Mouse (Mus musculus) G1E-ER4 (cell line): ENCODE measurements around the gene Acbd3. TPM values are rescaled to one million over a fixed set of nuclear protein-coding genes. Genes with fewer than 3 reads are reported as not detected.

Experiments
- GATA1 ChIP-seq: IDR thresholded peaks from one replicate; pipeline ENCODE4 v1.8.0; 2012; ENCODE audit warnings: low read length, inconsistent platforms
- polyA plus RNA-seq: library from polyadenylated mRNA; stranded (reverse); fragments of >175 nt; gene quantifications from 2 replicates; pipeline ENCODE4 v1.2.3, GENCODE M21; 2012

The Acbd3 gene
- polyA plus RNA-seq, 1 experiment = 10.9 TPM

- TF ChIP-seq GATA1 = no peak
Observed at GRCm38 (mm10) chr1:180752115-180752514, 26.3 kb downstream of the Acbd3 start.

DNA sequence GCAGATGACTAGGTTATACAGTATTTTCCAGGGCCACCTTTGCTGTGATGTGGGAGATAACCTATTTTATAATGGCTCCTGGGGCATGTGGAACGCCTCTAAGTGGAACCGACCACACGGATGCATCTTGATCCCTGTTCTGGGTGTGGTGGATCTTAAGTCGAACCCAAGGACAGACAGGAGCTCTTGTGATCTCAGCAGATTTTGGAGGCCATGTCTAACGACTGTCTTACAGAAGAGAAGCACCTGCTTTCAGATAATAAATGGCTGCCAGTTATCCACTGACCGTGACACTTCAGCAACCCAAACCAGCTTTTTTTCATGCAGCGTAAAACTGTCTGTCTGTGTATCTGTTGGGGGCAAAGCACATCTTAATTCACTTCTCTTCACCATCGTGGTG lies 28.5 kb downstream of the Acbd3 start:
- no peak for TF ChIP-seq GATA1

GRCm38 (mm10) chr1:180756711-180757110 lies 30.9 kb downstream of the Acbd3 start:
- no peak for TF ChIP-seq GATA1

DNA sequence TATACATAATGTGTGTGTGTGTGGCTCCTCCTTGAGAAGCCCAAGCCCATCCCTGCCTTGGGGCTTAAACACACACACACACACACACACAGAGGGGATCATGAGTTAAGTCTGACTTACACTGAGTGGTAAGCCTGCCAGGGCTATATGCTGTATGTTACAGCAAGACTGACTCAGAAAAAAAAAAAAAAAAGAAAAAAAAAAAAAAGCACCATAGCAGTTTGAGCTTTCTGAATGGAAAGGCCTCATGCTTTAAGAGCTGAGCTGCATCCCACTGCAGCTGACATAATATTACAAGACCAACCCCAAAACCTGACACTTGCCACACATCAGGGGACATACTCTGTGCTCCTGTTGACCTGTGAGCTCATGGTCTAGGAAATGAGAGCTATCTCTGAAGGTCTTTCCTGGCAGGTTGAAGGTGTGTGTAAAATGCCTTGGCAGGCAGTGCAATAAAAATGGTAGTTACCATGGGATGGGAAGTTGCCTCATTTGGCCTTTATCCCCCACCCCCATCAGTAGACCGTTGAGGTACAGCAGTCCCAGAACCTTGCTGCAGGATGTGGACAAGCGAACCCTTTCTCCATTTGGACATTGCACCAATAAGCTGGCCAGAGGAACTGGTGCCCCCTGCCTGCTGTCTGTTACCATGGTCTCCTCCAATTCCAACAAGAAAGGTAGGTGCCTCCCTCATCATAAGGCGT lies 31.6 kb downstream of the Acbd3 start:
- no peak for TF ChIP-seq GATA1

DNA sequence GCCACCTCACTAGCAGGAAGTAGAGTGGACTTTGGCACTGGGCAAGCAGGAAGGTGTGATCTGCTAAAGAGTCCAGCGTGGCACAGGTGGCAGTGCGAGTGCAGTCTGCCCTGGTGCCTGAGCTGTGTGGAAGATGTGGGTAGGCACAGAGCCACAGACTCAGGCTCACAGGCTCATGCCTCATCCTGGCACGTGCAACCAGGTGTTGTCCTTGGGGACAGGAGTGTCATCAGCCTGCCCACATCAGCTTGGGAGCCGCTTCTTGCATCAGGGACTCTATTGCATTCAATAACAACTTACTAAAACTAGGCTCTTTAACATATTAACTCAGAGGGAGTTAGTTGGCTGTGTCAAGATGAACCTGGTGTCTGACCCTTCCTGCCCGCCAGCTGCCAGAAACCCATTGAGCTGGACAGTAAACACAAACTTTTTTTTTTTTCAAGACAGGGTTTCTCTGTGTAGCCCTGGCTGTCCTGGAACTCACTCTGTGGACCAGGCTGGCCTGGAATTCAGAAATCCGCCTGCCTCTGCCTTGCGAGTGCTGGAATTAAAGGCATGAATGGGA lies 32.2 kb downstream of the Acbd3 start:
- TF ChIP-seq GATA1 = no peak

GRCm38 (mm10) chr1:180762180-180762579 lies 36.3 kb downstream of the Acbd3 start:
- no peak for TF ChIP-seq GATA1

DNA sequence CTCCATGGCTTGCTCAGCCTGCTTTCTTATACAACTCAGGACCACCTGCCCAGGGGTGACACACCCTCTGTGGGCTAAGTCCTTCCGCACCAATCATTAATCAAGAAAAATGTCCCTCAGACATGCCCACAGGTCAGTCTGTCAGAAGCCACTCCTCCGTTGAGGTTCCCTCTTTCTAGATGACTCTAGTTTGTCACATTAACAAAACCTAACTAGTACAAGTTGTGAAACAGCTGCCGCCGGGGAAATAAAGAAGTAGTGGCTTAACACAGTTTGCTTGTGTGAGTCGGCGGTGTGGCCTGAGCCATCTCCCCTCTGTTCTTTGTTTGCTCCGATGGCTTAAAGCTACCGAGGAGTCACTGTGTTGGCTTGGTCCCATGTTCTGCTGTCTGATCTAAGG lies 36.8 kb downstream of the Acbd3 start:
- no peak for TF ChIP-seq GATA1

- TF ChIP-seq GATA1 = no peak
Observed at GRCm38 (mm10) chr1:180763307-180763706, 37.5 kb downstream of the Acbd3 start.

DNA sequence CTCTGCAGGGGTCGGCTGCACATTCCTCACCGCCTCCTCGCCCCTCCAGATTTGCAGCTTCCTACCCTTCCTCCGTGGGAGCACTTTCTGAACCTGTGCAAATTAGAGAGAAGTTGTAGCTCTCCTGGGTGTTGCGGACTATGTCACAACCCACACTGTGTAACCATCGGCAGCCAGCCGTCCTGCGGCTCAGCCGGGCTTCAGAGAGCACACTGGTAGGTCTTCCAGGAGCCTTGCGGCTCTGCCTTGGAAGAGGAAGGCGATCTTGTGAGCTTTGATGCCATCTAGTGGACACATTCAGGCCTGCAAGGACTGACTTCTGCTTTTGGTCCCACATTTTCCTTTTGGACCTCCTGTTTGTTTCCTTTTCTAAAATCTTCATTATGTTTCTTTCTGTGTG lies 38.0 kb downstream of the Acbd3 start:
- no peak for TF ChIP-seq GATA1

DNA sequence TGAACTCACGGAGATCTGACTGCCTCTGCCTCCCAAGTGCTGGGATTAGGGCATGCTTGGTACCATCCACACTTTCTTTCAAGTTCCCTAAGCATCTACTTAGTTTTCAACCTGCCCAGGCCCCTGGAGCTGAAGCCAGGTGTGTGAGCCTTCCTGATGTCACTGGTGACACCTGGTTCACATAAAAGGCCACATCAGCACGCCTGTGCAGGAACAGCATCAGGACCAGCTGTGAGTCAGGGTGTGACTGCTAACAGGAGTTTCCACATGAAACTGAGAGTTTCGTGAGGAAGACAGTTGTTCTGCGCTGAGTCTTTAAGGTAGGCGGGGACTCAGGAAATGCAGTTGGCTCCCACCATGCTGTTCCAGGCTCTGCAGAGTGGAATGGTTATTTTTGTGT lies 39.5 kb downstream of the Acbd3 start:
- TF ChIP-seq GATA1 = no peak

DNA sequence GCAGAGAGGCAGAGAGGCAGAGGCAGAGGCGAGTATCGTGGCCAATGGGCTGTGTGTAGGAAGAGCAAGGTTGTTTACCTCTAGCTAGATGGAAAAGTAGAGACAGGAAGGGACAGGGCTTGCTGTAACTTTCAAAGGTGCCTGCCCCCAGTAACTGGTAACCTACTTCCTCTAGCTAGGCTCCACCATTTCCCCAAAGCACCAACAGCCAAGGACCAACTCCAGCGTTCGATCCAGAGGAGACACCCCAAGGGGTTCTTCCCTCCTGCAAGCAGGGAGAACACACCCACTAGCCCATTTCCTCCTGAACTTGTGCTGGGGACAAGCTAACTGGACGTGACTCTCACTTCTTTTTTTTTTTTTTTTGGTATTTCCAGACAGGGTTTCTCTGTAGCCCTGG lies 40.7 kb downstream of the Acbd3 start:
- no peak for TF ChIP-seq GATA1

- no peak for TF ChIP-seq GATA1
Observed at GRCm38 (mm10) chr1:180767541-180768333, 41.9 kb downstream of the Acbd3 start.

DNA sequence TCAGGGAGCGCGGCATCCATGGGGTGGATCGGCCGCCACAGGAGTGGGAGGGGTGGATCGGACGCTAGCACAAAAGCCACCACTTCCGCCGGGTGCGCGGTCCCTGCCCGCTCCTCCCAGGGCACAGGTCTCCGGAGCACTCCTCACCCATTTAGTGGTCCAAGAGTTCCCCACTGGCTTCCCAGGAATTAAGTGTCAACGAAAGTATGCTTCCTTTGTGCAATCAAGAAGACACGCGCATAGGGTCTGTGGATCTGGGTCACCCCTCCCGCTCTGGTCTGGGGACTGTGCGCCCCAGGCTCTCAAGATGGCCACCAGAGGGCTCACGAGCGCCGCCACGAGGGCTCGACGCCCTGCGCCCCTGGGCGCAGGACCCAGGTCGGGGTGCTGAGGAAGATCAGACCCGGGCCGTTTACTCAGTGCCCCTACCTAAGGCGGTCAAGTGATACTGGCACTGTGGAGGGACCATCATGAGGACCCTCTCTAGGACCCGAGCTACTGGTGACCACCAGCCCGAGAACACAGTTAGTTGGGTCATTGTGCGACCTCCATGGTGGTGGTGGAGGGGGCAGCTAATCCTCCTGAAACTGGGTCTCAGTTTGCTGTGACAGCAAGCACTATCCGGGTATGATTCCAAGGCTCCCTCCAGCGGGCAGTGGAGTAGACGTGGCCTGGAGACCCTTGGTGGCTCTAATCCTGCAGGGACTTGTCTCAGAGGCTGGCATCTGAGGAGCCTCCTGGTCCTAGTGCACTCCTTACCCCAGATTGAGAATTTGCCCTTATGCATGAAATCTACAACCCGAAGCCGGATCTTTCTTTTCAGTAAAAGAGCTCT lies 42.7 kb downstream of the Acbd3 start:
- no peak for TF ChIP-seq GATA1

DNA sequence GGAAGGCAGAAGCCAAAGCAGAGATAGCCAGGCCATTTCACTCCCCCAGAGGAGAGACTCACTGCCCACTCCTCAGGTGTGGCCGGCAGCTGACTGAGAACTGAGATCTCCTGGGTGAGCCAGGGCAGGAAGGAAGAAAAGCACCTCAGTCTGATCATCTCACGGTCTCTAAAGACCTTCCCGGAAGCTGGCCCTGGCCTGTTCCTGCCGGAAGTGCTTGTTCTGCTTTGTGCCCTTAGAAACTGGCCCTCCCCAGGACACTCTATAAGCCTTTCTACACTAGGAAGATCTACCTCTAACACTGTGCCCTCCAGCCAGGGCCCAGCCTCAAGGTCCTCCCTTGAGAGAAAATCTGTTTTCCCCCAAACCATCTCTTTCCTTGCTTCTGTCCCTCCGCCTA lies 45.5 kb downstream of the Acbd3 start:
- TF ChIP-seq GATA1 = no peak

- no peak for TF ChIP-seq GATA1
Observed at GRCm38 (mm10) chr1:180771722-180772121, 45.9 kb downstream of the Acbd3 start.

DNA sequence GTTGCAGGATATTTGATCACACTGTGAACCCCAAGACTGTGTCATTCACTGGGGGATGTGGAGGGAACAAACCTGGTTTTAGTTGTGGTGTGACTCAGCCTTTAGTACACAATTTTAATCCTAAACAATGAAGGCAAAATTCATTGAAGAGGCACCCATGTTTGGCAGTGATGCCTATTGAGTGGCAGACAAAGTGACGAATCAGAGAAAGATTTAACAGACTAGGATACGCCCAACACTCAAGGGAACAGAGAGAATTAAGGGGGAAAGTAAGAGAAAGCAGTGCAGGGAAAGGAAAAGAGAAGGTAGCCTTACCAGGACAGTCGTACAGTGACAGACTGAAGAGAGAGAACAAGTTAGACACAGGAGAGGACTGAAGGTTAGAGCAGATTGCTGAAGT lies 46.4 kb downstream of the Acbd3 start:
- no peak for TF ChIP-seq GATA1
